Mouse (Mus musculus) liver, adult 2 months (tissue): ENCODE results near the gene Mc1r. TPM values are rescaled to one million over a fixed set of nuclear protein-coding genes. Genes with fewer than 3 reads are reported as not detected.

ENCODE experiments used
- DNase-seq: peaks from one replicate; pipeline ENCODE4 v3.0.0-alpha.2; 2011; ENCODE audit warnings: low read depth, low spot score; ENCODE audit errors: extremely low read depth
- H3K27ac ChIP-seq: fragments of 200-500 bp; replicated peaks from 2 replicates; pipeline ENCODE4 v1.5.1; 2012; ENCODE audit warnings: low read depth, mild to moderate bottlenecking, control low read depth, inconsistent platforms, low read length; ENCODE audit not compliant: insufficient read depth
- H3K27me3 ChIP-seq: fragments of 200-500 bp; 2 replicates; pipeline ENCODE4 v1.6.1; 2012; ENCODE audit warnings: mild to moderate bottlenecking, moderate library complexity, low read length, inconsistent platforms; ENCODE audit not compliant: control insufficient read depth, insufficient read depth
- H3K36me3 ChIP-seq: fragments of 200-500 bp; 2 replicates; pipeline ENCODE4 v1.6.1; 2012; ENCODE audit warnings: low read length, inconsistent platforms; ENCODE audit not compliant: control insufficient read depth, insufficient read depth
- H3K4me1 ChIP-seq: fragments of 200-500 bp; 2 replicates; pipeline ENCODE4 v1.6.1; 2011; ENCODE audit warnings: low read length; ENCODE audit not compliant: control insufficient read depth, insufficient read depth
- H3K4me3 ChIP-seq: fragments of 200-500 bp; 2 replicates; pipeline ENCODE4 v1.5.1; 2011; ENCODE audit warnings: low read depth, mild to moderate bottlenecking, control low read depth, low read length, moderate library complexity; ENCODE audit not compliant: insufficient read depth
- H3K79me2 ChIP-seq: fragments of 200-500 bp; 2 replicates; pipeline ENCODE4 v1.6.1; 2012; ENCODE audit warnings: inconsistent platforms, mild to moderate bottlenecking, low read length, moderate library complexity; ENCODE audit not compliant: control insufficient read depth, insufficient read depth
- H3K9ac ChIP-seq: fragments of 200-500 bp; 2 replicates; pipeline ENCODE4 v1.6.1; 2012; ENCODE audit warnings: low read depth, mild to moderate bottlenecking, control low read depth, inconsistent platforms, low read length
- CTCF ChIP-seq: fragments of 200-500 bp; IDR thresholded peaks from 2 replicates; pipeline ENCODE4 v1.5.1; 2011; ENCODE audit warnings: low read depth, low read length, control low read depth
- POLR2A ChIP-seq: fragments of 200-500 bp; IDR thresholded peaks from 2 replicates; pipeline ENCODE4 v1.6.1; 2011; ENCODE audit warnings: low read length, control low read depth; ENCODE audit not compliant: insufficient read depth; ENCODE audit errors: extremely low read depth
- WGBS: fragments of 180-500 bp; shearing (Covaris S2); methylation state at CpG from one replicate; pipeline ENCODE4 v1.1.7; 2018; 5-methylcytosine and 5-hydroxymethylcytosine counted together
- polyA plus RNA-seq: library from polyadenylated mRNA; depleted of rRNA; stranded (reverse); fragments of >200 nt; gene quantifications from 2 replicates; pipeline ENCODE4 v1.2.3, GENCODE M21; 2012
- total RNA-seq: library from RNA; depleted of rRNA; stranded (reverse); fragments of >200 nt; gene quantifications from 2 replicates; pipeline ENCODE4 v1.2.3, GENCODE M21; 2014

The Mc1r gene
- total and polyA plus RNA-seq, 2 experiments = not detected

- 94% methylated on average over 13 of the region's 13 CpGs for WGBS
- no peak for DNase-seq
- no peaks in the 10 kb centered on the region for H3K79me2 ChIP-seq
- no peak overlapping the region for H3K4me3 ChIP-seq
- H3K27me3 ChIP-seq = no peaks in the 10 kb centered on the region
- no peaks in the 10 kb centered on the region for H3K4me1 ChIP-seq
- peaks cover 40% of the 10 kb centered on the region for H3K36me3 ChIP-seq
- H3K9ac ChIP-seq = no peak overlapping the region
- TF ChIP-seq CTCF = no peak
- no peak for TF ChIP-seq POLR2A
- H3K27ac ChIP-seq = no peak overlapping the region
These were observed 8.6 kb upstream of the Mc1r start for GRCm38 (mm10) chr8:123398308-123398707.

- WGBS = 93% methylated on average over 9 of the region's 9 CpGs
- H3K27ac ChIP-seq = no peak overlapping the region
- H3K4me1 ChIP-seq = no peaks in the 10 kb centered on the region
- no peaks in the 10 kb centered on the region for H3K27me3 ChIP-seq
- H3K4me3 ChIP-seq = no peak overlapping the region
- no peak for DNase-seq
- no peaks in the 10 kb centered on the region for H3K79me2 ChIP-seq
- TF ChIP-seq CTCF = no peak
- no peak for TF ChIP-seq POLR2A
- H3K36me3 ChIP-seq = peaks cover 16% of the 10 kb centered on the region
- H3K9ac ChIP-seq = no peak overlapping the region
These were observed 5.0 kb upstream of the Mc1r start for GRCm38 (mm10) chr8:123401936-123402335.

GRCm38 (mm10) chr8:123402730-123403326 is 4.1 kb upstream of the Mc1r start:
- DNase-seq = no peak
- no peaks in the 10 kb centered on the region for H3K27me3 ChIP-seq
- no peaks in the 10 kb centered on the region for H3K4me1 ChIP-seq
- H3K79me2 ChIP-seq = no peaks in the 10 kb centered on the region
- 79% methylated on average over 9 of the region's 9 CpGs for WGBS
- TF ChIP-seq POLR2A (no peak), CTCF (no peak)
- peaks cover 11% of the 10 kb centered on the region; the same call in 1 of the 2 replicates for H3K36me3 ChIP-seq
- no peak overlapping the region for H3K4me3 ChIP-seq
- no peak overlapping the region for H3K9ac ChIP-seq
- no peak overlapping the region for H3K27ac ChIP-seq

- Histone ChIP-seq H3K4me1 (no peaks in the 10 kb centered on the region), H3K36me3 (peaks cover 7% of the 10 kb centered on the region; the same call in 1 of the 2 replicates), H3K4me3 (no peak overlapping the region), H3K9ac (no peak overlapping the region), H3K27me3 (no peaks in the 10 kb centered on the region), H3K27ac (no peak overlapping the region), H3K79me2 (no peaks in the 10 kb centered on the region)
- WGBS = 66% methylated on average over 8 of the region's 8 CpGs
- DNase-seq = no peak
- TF ChIP-seq CTCF = no peak
- TF ChIP-seq POLR2A = no peak
These were observed 2.4 kb upstream of the Mc1r start for GRCm38 (mm10) chr8:123404521-123404920.

GRCm38 (mm10) chr8:123407612-123408011 is 705 bp downstream of the Mc1r start:
- WGBS = 86% methylated on average over 13 of the region's 13 CpGs
- TF ChIP-seq POLR2A = no peak
- TF ChIP-seq CTCF = no peak
- H3K27me3 ChIP-seq = peaks cover 10% of the 10 kb centered on the region
- no peaks in the 10 kb centered on the region for H3K36me3 ChIP-seq
- no peak overlapping the region for H3K27ac ChIP-seq
- H3K79me2 ChIP-seq = no peaks in the 10 kb centered on the region
- no peak overlapping the region for H3K9ac ChIP-seq
- DNase-seq = no peak
- no peaks in the 10 kb centered on the region for H3K4me1 ChIP-seq
- H3K4me3 ChIP-seq = no peak overlapping the region
